Mouse (Mus musculus) cortical plate, adult 2 months (tissue): ENCODE results near the gene Hhex.

ENCODE experiments used
- CTCF ChIP-seq: fragments of 200-500 bp; IDR thresholded peaks from 2 replicates; pipeline ENCODE4 v1.5.1; 2011; ENCODE audit warnings: mild to moderate bottlenecking, control low read depth, low read length; ENCODE audit not compliant: insufficient read depth; ENCODE audit errors: extremely low read depth
- POLR2A ChIP-seq: fragments of 200-500 bp; IDR thresholded peaks from 2 replicates; pipeline ENCODE4 v1.6.1; 2011; ENCODE audit warnings: mild to moderate bottlenecking, low read length, control low read depth; ENCODE audit not compliant: insufficient read depth; ENCODE audit errors: extremely low read depth

GRCm38 (mm10) chr19:37436514-37437288 lies 2.1 kb downstream of the Hhex start:
- TF ChIP-seq POLR2A, result no peak
- no peak for TF ChIP-seq CTCF
